Mouse (Mus musculus): Measurements from ENCODE around the gene Ddias. TPM values are rescaled to one million over a fixed set of nuclear protein-coding genes. Genes with fewer than 3 reads are reported as not detected.
A peak's percentile ranks its signal among the peaks of the same experiment; 100 is the strongest.

The Ddias gene
- polyA plus RNA-seq, 1 experiment from 2014 or later, result 9.0 TPM

DNA sequence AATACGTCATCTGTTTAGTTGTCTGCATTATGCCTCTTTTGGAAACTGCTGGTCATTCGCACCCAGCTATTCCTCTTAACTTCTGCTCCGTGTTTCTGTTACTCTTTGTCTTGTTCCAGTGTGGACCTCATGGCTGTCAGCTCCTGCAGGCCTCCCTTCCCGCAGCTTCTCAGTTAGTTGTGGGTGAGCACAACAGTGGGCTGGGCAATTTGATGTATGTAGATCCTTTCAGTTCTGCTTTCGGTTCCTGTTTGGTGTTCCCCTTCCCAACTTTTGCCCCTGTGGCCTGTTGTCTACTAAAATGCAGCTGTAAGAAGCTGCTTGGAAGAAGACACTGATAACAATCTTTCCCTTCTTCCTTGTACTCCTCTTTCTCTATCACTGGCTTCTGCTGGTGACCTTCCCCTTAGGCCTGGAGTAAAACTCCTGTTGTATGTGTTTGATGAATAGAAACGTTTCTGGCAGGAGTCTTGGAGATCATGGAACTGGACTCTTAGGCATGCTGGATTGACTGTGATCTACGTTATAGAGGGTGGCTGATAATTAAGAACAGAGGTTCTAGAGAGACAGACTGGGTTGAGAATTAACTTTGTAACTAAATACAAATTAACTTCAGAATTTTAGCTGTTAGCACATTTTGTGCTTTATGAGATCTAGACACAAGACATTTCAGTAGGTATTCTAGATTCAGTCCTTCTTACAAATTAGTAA lies 4.7 kb upstream of the Ddias start:
- no peak overlapping the region for H3K27ac ChIP-seq (replicated peaks in 1 of 2; ENCODE audit: control insufficient read depth in 1 of 2, insufficient read depth in 1 of 2, low read depth in 2 of 2, low read length in 2 of 2)
- WGBS, result 71% methylated on average over 7 of the region's 7 CpGs
- no peaks in the 10 kb centered on the region for H3K27me3 ChIP-seq (ENCODE audit: control insufficient read depth, insufficient read depth, low read length)
- peak overlapping the region; percentile 41; the same call in 1 of the 2 replicates for H3K9ac ChIP-seq (ENCODE audit: low read length)
- no peaks in the 10 kb centered on the region for H3K9me3 ChIP-seq (ENCODE audit: control insufficient read depth, low read length)
- H3K4me2 ChIP-seq (ENCODE audit: low read length), result peak overlapping the region; percentile 29
- H3K4me1 ChIP-seq (ENCODE audit: control insufficient read depth in 2 of 2, insufficient read depth in 2 of 2, low read length in 2 of 2), result peaks cover 0 to 17% of the 10 kb centered on the region in 2 experiments; a peak in 2 of 4 replicates
- no peaks in the 10 kb centered on the region for H3K36me3 ChIP-seq (ENCODE audit: control insufficient read depth, insufficient read depth, low read length)
- no peak overlapping the region for H3K4me3 ChIP-seq (ENCODE audit: control insufficient read depth in 1 of 2, insufficient read depth in 1 of 2, low read depth in 1 of 2, low read length in 2 of 2)
- ATAC-seq (ENCODE audit: insufficient number of reproducible peaks, insufficient read depth, low FRiP score, low read depth), result no peak

DNA sequence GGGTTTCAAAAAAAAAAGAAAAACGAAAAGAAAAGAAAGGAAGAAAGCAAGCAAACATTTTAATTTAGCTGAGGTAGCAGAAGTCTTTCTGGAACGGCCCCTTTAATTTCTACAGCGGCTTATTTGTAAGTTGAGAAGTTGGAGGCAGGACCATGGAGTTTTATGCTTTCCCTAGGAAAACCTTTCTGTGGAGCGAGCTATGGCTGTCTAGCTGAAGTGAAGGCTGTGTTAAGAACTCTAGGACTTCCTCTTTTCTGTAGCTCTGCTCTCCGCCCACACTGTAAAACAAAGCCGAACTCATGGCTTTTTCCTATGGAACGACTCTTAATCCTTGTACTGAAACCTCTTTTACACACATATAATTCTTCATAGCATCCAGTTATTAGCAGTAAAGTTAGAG lies 2.5 kb upstream of the Ddias start:
- Histone ChIP-seq H3K4me1 (ENCODE audit: control insufficient read depth in 2 of 2, insufficient read depth in 2 of 2, low read length in 2 of 2) (peaks cover 0 to 22% of the 10 kb centered on the region in 2 experiments; a peak in 3 of 4 replicates), H3K4me3 (ENCODE audit: control insufficient read depth in 1 of 2, insufficient read depth in 1 of 2, low read depth in 1 of 2, low read length in 2 of 2) (peak overlapping the region in 1 of 2 experiments; percentile 75; a peak in 3 of 4 replicates), H3K27ac (replicated peaks in 1 of 2; ENCODE audit: control insufficient read depth in 1 of 2, insufficient read depth in 1 of 2, low read depth in 2 of 2, low read length in 2 of 2) (peak overlapping the region; percentile 31 to 99; a peak in 3 of 4 replicates), H3K9ac (ENCODE audit: low read length) (peak overlapping the region; percentile 62), H3K4me2 (ENCODE audit: low read length) (peak overlapping the region; percentile 75), H3K9me3 (ENCODE audit: control insufficient read depth, low read length) (no peaks in the 10 kb centered on the region), H3K36me3 (ENCODE audit: control insufficient read depth, insufficient read depth, low read length) (no peaks in the 10 kb centered on the region), H3K27me3 (ENCODE audit: control insufficient read depth, insufficient read depth, low read length) (no peaks in the 10 kb centered on the region)
- no peak for ATAC-seq (ENCODE audit: insufficient number of reproducible peaks, insufficient read depth, low FRiP score, low read depth)
- WGBS, result 44% methylated on average over 7 of the region's 7 CpGs

DNA sequence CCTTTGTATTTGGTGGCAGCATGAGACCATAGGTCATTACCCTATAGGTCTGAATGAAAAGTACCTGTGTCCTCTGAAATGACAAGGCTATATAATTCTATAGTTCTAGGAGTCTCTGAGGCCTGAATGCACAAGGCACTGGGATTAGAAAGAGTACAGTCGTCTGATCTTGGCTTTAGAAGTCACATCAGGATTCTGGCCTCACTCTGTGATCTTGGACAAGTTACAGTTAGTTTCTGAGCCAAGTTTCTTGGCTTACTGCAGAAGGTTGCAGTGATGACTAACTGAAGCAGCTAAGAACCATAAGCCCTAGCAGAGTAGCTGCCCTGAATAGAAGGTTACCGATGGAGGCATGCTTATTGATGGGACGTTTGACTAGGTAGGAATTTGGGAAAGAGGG lies 2.0 kb upstream of the Ddias start:
- 37% methylated on average over 3 of the region's 3 CpGs for WGBS

DNA sequence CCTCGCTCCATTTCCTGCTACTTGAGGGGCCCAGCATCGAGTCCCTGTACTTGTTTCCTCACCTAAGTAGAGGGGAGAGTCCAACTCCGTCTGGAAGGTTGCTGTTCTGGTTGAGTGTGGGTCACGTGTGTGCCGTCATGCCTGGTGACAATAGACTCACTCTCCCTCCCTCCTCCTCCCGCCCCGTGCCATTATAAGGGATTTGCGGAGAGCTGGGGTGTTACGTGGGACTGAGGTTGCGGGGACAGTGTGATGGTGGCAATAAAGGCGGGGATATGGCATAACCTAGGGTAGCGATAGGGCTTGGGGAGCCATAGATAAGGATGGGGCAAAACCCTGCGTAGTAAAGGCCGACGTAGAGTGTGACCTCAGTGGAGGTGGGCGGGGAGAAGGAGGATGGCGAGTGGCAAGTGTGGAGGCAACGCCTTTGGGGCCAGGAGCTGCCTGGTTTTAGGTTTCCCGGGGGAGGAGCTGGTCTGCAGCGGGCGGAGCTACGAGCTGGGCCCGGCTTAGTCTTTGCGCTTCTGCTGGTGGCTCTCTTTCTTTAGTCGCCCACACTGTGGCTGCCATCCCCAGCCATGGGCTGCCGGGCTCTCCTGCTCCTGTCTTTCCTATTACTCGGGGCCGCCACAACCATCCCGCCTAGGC lies 838 bp upstream of the Ddias start:
- peak overlapping the region; percentile 86 for H3K9ac ChIP-seq (ENCODE audit: low read length)
- ATAC-seq (ENCODE audit: insufficient number of reproducible peaks, insufficient read depth, low FRiP score, low read depth), result peak; percentile 88
- no peaks in the 10 kb centered on the region for H3K36me3 ChIP-seq (ENCODE audit: control insufficient read depth, insufficient read depth, low read length)
- no peaks in the 10 kb centered on the region for H3K27me3 ChIP-seq (ENCODE audit: control insufficient read depth, insufficient read depth, low read length)
- H3K27ac ChIP-seq (replicated peaks in 1 of 2; ENCODE audit: control insufficient read depth in 1 of 2, insufficient read depth in 1 of 2, low read depth in 2 of 2, low read length in 2 of 2), result peak overlapping the region; percentile 99
- peak overlapping the region; percentile 59 to 75 for H3K4me3 ChIP-seq (ENCODE audit: control insufficient read depth in 1 of 2, insufficient read depth in 1 of 2, low read depth in 1 of 2, low read length in 2 of 2)
- under 1% methylated on average over 29 of the region's 29 CpGs for WGBS
- H3K4me2 ChIP-seq (ENCODE audit: low read length), result peak overlapping the region; percentile 75
- H3K9me3 ChIP-seq (ENCODE audit: control insufficient read depth, low read length), result no peaks in the 10 kb centered on the region
- H3K4me1 ChIP-seq (ENCODE audit: control insufficient read depth in 2 of 2, insufficient read depth in 2 of 2, low read length in 2 of 2), result peaks cover 0 to 22% of the 10 kb centered on the region in 2 experiments; a peak in 3 of 4 replicates

More for the DNA sequence above, 2.0 kb upstream of the Ddias start:
- Histone ChIP-seq H3K27ac (replicated peaks in 1 of 2; ENCODE audit: control insufficient read depth in 1 of 2, insufficient read depth in 1 of 2, low read depth in 2 of 2, low read length in 2 of 2) (peak overlapping the region; percentile 17 to 99; a peak in 2 of 4 replicates), H3K9me3 (ENCODE audit: control insufficient read depth, low read length) (no peaks in the 10 kb centered on the region), H3K36me3 (ENCODE audit: control insufficient read depth, insufficient read depth, low read length) (no peaks in the 10 kb centered on the region), H3K27me3 (ENCODE audit: control insufficient read depth, insufficient read depth, low read length) (no peaks in the 10 kb centered on the region), H3K4me3 (ENCODE audit: control insufficient read depth in 1 of 2, insufficient read depth in 1 of 2, low read depth in 1 of 2, low read length in 2 of 2) (peak overlapping the region; percentile 5 to 75; a peak in 3 of 4 replicates), H3K4me2 (ENCODE audit: low read length) (peak overlapping the region; percentile 75), H3K9ac (ENCODE audit: low read length) (peak overlapping the region; percentile 86; the same call in 1 of the 2 replicates), H3K4me1 (ENCODE audit: control insufficient read depth in 2 of 2, insufficient read depth in 2 of 2, low read length in 2 of 2) (peaks cover 0 to 22% of the 10 kb centered on the region in 2 experiments; a peak in 3 of 4 replicates)
- no peak for ATAC-seq (ENCODE audit: insufficient number of reproducible peaks, insufficient read depth, low FRiP score, low read depth)

DNA sequence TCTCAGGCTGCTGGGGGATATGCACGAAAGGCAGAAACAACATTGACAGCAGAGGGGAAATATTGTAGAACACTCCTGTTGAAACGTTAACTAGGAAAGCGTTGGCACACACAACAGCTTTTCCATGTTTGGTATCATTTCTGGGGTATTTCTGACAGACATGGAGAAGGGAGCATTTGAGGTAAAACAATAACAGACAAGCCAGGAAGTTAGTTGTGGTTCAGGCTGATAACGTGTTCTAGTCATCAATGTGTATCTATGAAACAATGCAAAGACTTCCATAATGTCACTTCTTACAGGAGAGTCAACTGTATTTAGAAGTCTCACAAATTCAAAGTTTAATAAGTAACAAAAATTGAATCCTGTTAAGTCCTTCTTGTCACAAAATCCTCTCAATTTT lies 2.5 kb downstream of the Ddias start:
- no peak for ATAC-seq (ENCODE audit: insufficient number of reproducible peaks, insufficient read depth, low FRiP score, low read depth)
- Histone ChIP-seq H3K4me2 (ENCODE audit: low read length) (no peak overlapping the region), H3K9ac (ENCODE audit: low read length) (no peak overlapping the region), H3K9me3 (ENCODE audit: control insufficient read depth, low read length) (no peaks in the 10 kb centered on the region), H3K4me1 (ENCODE audit: control insufficient read depth in 2 of 2, insufficient read depth in 2 of 2, low read length in 2 of 2) (peaks cover 0 to 17% of the 10 kb centered on the region in 2 experiments; a peak in 3 of 4 replicates), H3K4me3 (ENCODE audit: control insufficient read depth in 1 of 2, insufficient read depth in 1 of 2, low read depth in 1 of 2, low read length in 2 of 2) (no peak overlapping the region), H3K27me3 (ENCODE audit: control insufficient read depth, insufficient read depth, low read length) (no peaks in the 10 kb centered on the region), H3K27ac (replicated peaks in 1 of 2; ENCODE audit: control insufficient read depth in 1 of 2, insufficient read depth in 1 of 2, low read depth in 2 of 2, low read length in 2 of 2) (no peak overlapping the region), H3K36me3 (ENCODE audit: control insufficient read depth, insufficient read depth, low read length) (0 out of 2 replicates have a peak, but pooled peaks cover 9% of the 10 kb centered on the region)
- 82% methylated on average over 4 of the region's 4 CpGs for WGBS

DNA sequence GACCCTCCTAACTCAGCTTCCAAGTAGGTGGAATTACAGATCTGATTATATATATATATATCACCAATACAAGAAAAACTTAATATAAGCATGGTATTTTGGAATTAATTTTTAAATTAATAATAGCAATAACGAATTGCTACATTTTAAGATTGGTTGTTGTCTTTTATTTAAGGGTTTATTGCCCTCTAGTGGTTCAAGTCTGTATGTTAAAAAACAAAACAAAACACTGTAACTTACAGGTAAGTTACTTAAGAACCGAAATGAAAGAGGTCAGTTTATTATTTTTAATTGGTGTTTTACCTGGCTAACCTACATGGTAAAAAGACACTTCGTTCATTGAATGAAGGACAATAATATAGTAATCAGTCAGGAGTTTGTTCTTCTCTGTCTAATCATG lies 3.9 kb downstream of the Ddias start:
- Histone ChIP-seq H3K9ac (ENCODE audit: low read length) (no peak overlapping the region), H3K27me3 (ENCODE audit: control insufficient read depth, insufficient read depth, low read length) (no peaks in the 10 kb centered on the region), H3K4me1 (ENCODE audit: control insufficient read depth in 2 of 2, insufficient read depth in 2 of 2, low read length in 2 of 2) (peaks cover 0 to 5% of the 10 kb centered on the region in 2 experiments; a peak in 3 of 4 replicates), H3K36me3 (ENCODE audit: control insufficient read depth, insufficient read depth, low read length) (0 out of 2 replicates have a peak, but pooled peaks cover 14% of the 10 kb centered on the region), H3K27ac (replicated peaks in 1 of 2; ENCODE audit: control insufficient read depth in 1 of 2, insufficient read depth in 1 of 2, low read depth in 2 of 2, low read length in 2 of 2) (no peak overlapping the region), H3K4me2 (ENCODE audit: low read length) (no peak overlapping the region), H3K4me3 (ENCODE audit: control insufficient read depth in 1 of 2, insufficient read depth in 1 of 2, low read depth in 1 of 2, low read length in 2 of 2) (no peak overlapping the region), H3K9me3 (ENCODE audit: control insufficient read depth, low read length) (no peaks in the 10 kb centered on the region)
- WGBS, result 73% methylated on average over 3 of the region's 3 CpGs
- ATAC-seq (ENCODE audit: insufficient number of reproducible peaks, insufficient read depth, low FRiP score, low read depth), result no peak

DNA sequence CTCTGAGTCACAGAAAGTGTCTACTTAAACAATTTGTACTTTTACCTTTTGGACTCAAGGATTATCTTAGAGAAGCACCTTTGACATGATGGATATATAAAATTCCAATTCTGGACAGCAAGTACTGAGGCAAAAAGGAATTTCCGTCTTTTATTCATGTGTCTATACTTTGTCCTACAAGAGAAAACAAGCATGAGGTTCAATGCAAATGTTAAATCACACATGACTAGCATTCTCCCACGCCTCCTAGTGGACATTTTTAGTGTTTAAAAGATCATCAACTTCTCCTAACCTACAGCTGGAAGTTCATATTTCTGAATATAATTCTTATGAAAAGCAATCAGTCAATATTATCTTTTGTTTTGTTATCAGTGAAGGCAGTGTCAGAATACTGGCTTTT lies 7.5 kb downstream of the Ddias start:
- Histone ChIP-seq H3K27ac (replicated peaks in 1 of 2; ENCODE audit: control insufficient read depth in 1 of 2, insufficient read depth in 1 of 2, low read depth in 2 of 2, low read length in 2 of 2) (no peak overlapping the region), H3K4me3 (ENCODE audit: control insufficient read depth in 1 of 2, insufficient read depth in 1 of 2, low read depth in 1 of 2, low read length in 2 of 2) (no peak overlapping the region), H3K4me1 (ENCODE audit: control insufficient read depth in 2 of 2, insufficient read depth in 2 of 2, low read length in 2 of 2) (no peaks in the 10 kb centered on the region), H3K36me3 (ENCODE audit: control insufficient read depth, insufficient read depth, low read length) (peaks cover 21% of the 10 kb centered on the region), H3K4me2 (ENCODE audit: low read length) (no peak overlapping the region), H3K9ac (ENCODE audit: low read length) (no peak overlapping the region), H3K27me3 (ENCODE audit: control insufficient read depth, insufficient read depth, low read length) (no peaks in the 10 kb centered on the region), H3K9me3 (ENCODE audit: control insufficient read depth, low read length) (no peaks in the 10 kb centered on the region)
- WGBS, result 33% methylated on average over 2 of the region's 2 CpGs
- no peak for ATAC-seq (ENCODE audit: insufficient number of reproducible peaks, insufficient read depth, low FRiP score, low read depth)

All from heart, embryonic 14.5 days (tissue).